Mouse (Mus musculus): ENCODE measurements around the gene Cpa3. TPM values are rescaled to one million over a fixed set of nuclear protein-coding genes. Genes with fewer than 3 reads are reported as not detected.

Gene Cpa3
- polyA plus RNA-seq, 1 experiment from 2014 or later = 0.34 TPM

GRCm38 (mm10) chr3:20197878-20198277 lies 44.1 kb downstream of the Cpa3 start:
- Histone ChIP-seq H3K27ac (no peak overlapping the region), H3K4me3 (ENCODE audit: inconsistent target) (no peak overlapping the region), H3K36me3 (ENCODE audit: inconsistent target) (no peaks in the 10 kb centered on the region), H3K79me2 (ENCODE audit: inconsistent target) (no peaks in the 10 kb centered on the region)
- 10% methylated on average over 10 of the region's 10 CpGs for WGBS (ENCODE audit: missing documents)

GRCm38 (mm10) chr3:20188976-20189675 lies 52.9 kb downstream of the Cpa3 start:
- no peaks in the 10 kb centered on the region for H3K79me2 ChIP-seq (ENCODE audit: inconsistent target)
- H3K4me3 ChIP-seq (ENCODE audit: inconsistent target) = no peak overlapping the region
- no peak overlapping the region for H3K27ac ChIP-seq
- 67% methylated on average over 5 of the region's 5 CpGs for whole genome bisulfite sequencing (ENCODE audit: missing documents)
- no peaks in the 10 kb centered on the region for H3K36me3 ChIP-seq (ENCODE audit: inconsistent target)

GRCm38 (mm10) chr3:20172394-20172793 lies 69.6 kb downstream of the Cpa3 start:
- Histone ChIP-seq H3K36me3 (ENCODE audit: inconsistent target) (no peaks in the 10 kb centered on the region), H3K4me3 (ENCODE audit: inconsistent target) (no peak overlapping the region), H3K27ac (no peak overlapping the region), H3K79me2 (ENCODE audit: inconsistent target) (no peaks in the 10 kb centered on the region)
- WGBS (ENCODE audit: missing documents) = 93% methylated on average over 6 of the region's 6 CpGs

DNA sequence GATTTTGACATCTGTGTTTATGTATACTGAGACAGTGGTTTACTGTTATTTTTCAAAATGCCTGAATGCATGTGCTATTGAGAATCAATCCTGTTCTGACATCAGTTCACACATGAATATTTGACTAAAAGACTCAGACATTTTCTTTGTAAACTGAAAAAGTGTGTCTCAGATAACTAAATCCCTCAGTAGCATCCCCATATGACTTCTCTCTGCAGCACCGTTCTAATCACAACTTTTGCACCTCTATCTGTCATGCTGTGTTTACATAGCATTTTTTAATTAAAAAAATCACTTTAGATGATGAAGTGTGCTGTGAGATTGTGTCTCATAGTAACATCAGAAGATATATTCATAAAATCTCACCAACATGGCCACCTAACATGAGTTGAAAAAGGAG lies 74.5 kb downstream of the Cpa3 start:
- H3K27ac ChIP-seq = no peak overlapping the region
- H3K79me2 ChIP-seq (ENCODE audit: inconsistent target) = no peaks in the 10 kb centered on the region
- WGBS (ENCODE audit: missing documents) = 100% methylated on average over 1 of the region's 1 CpGs
- no peaks in the 10 kb centered on the region for H3K36me3 ChIP-seq (ENCODE audit: inconsistent target)
- H3K4me3 ChIP-seq (ENCODE audit: inconsistent target) = no peak overlapping the region

Other genes starting within 250 kb of the Cpa3 start
- 15.6 to 41.0 TPM (median 30.1 TPM) in 3 replicates for gene Hps3, start 206.9 kb downstream of the Cpa3 start, polyA plus RNA-seq (2018)
- gene Hltf, start 184.4 kb downstream of the Cpa3 start, polyA plus RNA-seq (2018) = 18.0 to 23.6 TPM (median 23.3 TPM) in 3 replicates
- 182 to 514 TPM (median 443 TPM) in 3 replicates for gene Gyg, start 86.9 kb downstream of the Cpa3 start, polyA plus RNA-seq (2018)
- gene Cpb1, start 33.6 kb upstream of the Cpa3 start, polyA plus RNA-seq (2018) = not detected in 3 replicates
- not detected in 3 replicates for gene Agtr1b, start 125.0 kb upstream of the Cpa3 start, polyA plus RNA-seq (2018)